Mouse (Mus musculus) granulocyte monocyte progenitor cell, adult 5-6 weeks (primary cell): Measurements from ENCODE around the gene Clnk. TPM values are rescaled to one million over a fixed set of nuclear protein-coding genes. Genes with fewer than 3 reads are reported as not detected.

Source experiments
- ATAC-seq: replicated peaks from 2 replicates; pipeline ENCODE4 v1.8.0; 2016; ENCODE audit warnings: mild to moderate bottlenecking, moderate TSS enrichment, inconsistent platforms; ENCODE audit not compliant: poor library complexity, severe bottlenecking
- total RNA-seq, 2 experiments: library from RNA; stranded (forward) in 1 of 2; stranded (reverse) in 1 of 2; fragments of 200-712, 200-1000 nt in 1 of 2; fragments of >200 nt in 1 of 2; fragmentation: Nextera tagmentation in 1 of 2; gene quantifications; 2 replicates each; pipeline ENCODE4 v1.2.3; 2014 to 2017

Gene Clnk
- total RNA-seq, 2 experiments from 2014 or later: 0.41 to 0.80 TPM

- peak; percentile 52 for ATAC-seq
Measured at GRCm38 (mm10) chr5:38858015-38858721, 18.4 kb downstream of the Clnk start.

GRCm38 (mm10) chr5:38857591-38857990, 19.0 kb downstream of the Clnk start:
- peak; percentile 44 for ATAC-seq

- no peak for ATAC-seq
Measured at GRCm38 (mm10) chr5:38850171-38850570, 26.4 kb downstream of the Clnk start.

GRCm38 (mm10) chr5:38845529-38845928, 31.1 kb downstream of the Clnk start:
- no peak for ATAC-seq

GRCm38 (mm10) chr5:38844312-38844711, 32.3 kb downstream of the Clnk start:
- no peak for ATAC-seq

GRCm38 (mm10) chr5:38839981-38840380, 36.6 kb downstream of the Clnk start:
- no peak for ATAC-seq

GRCm38 (mm10) chr5:38827310-38827709, 49.3 kb downstream of the Clnk start:
- ATAC-seq: no peak

- ATAC-seq: no peak
Measured at GRCm38 (mm10) chr5:38826586-38826985, 50.0 kb downstream of the Clnk start.

- ATAC-seq: peak; percentile 75
Measured at GRCm38 (mm10) chr5:38824132-38824965, 52.3 kb downstream of the Clnk start.

GRCm38 (mm10) chr5:38813391-38814109, 63.1 kb downstream of the Clnk start:
- no peak for ATAC-seq

- ATAC-seq: no peak
Measured at GRCm38 (mm10) chr5:38812916-38813315, 63.7 kb downstream of the Clnk start.

GRCm38 (mm10) chr5:38812386-38812785, 64.2 kb downstream of the Clnk start:
- ATAC-seq: no peak

- no peak for ATAC-seq
Measured at GRCm38 (mm10) chr5:38798910-38799309, 77.7 kb downstream of the Clnk start.

GRCm38 (mm10) chr5:38795139-38795538, 81.5 kb downstream of the Clnk start:
- ATAC-seq: no peak

- ATAC-seq: no peak
Measured at GRCm38 (mm10) chr5:38791116-38791515, 85.5 kb downstream of the Clnk start.

- no peak for ATAC-seq
Measured at GRCm38 (mm10) chr5:38788820-38789219, 87.8 kb downstream of the Clnk start.

GRCm38 (mm10) chr5:38787851-38788520, 88.6 kb downstream of the Clnk start:
- no peak for ATAC-seq

- no peak for ATAC-seq
Measured at GRCm38 (mm10) chr5:38786126-38786525, 90.5 kb downstream of the Clnk start.

GRCm38 (mm10) chr5:38785686-38786085, 90.9 kb downstream of the Clnk start:
- no peak for ATAC-seq

- peak; percentile 73 for ATAC-seq
Measured at GRCm38 (mm10) chr5:38781813-38782212, 94.8 kb downstream of the Clnk start.
